Mouse (Mus musculus) A20 (cell line): ENCODE data around the gene Ift52.

Experiments
- DNase-seq: peaks from one replicate; pipeline ENCODE4 v3.0.0-alpha.2; 2011; ENCODE audit warnings: low read depth, low spot score

Ift52 gene

GRCm38 (mm10) chr2:163016916-163017743 is at the start of gene Ift52:
Gene Ift52 (plus strand): TSS chr2:163017354.
- DNase-seq = peak; percentile 96

- DNase-seq = peak; percentile 45
Observed at GRCm38 (mm10) chr2:162968357-162968756, 48.8 kb upstream of the Ift52 start.

GRCm38 (mm10) chr2:162969101-162969500 is 48.1 kb upstream of the Ift52 start:
- DNase-seq = no peak

- DNase-seq = no peak
Observed at GRCm38 (mm10) chr2:162970896-162971295, 46.3 kb upstream of the Ift52 start.

- DNase-seq = no peak
Observed at GRCm38 (mm10) chr2:162972752-162973151, 44.4 kb upstream of the Ift52 start.

- DNase-seq = no peak
Observed at GRCm38 (mm10) chr2:162973206-162973605, 43.9 kb upstream of the Ift52 start.

GRCm38 (mm10) chr2:162973637-162974036 is 43.5 kb upstream of the Ift52 start:
- DNase-seq = no peak

GRCm38 (mm10) chr2:162975157-162975775 is 41.9 kb upstream of the Ift52 start:
- DNase-seq = no peak

- peak; percentile 34 for DNase-seq
Observed at GRCm38 (mm10) chr2:162976001-162976400, 41.2 kb upstream of the Ift52 start.

GRCm38 (mm10) chr2:162984381-162984780 is 32.8 kb upstream of the Ift52 start:
- no peak for DNase-seq

GRCm38 (mm10) chr2:162985923-162986322 is 31.2 kb upstream of the Ift52 start:
- DNase-seq = no peak

- no peak for DNase-seq
Observed at GRCm38 (mm10) chr2:162986764-162987163, 30.4 kb upstream of the Ift52 start.

- DNase-seq = no peak
Observed at GRCm38 (mm10) chr2:162987218-162987617, 29.9 kb upstream of the Ift52 start, which contains the start of gene Sgk2. Gene Sgk2 (plus strand): TSS chr2:162987330.

- DNase-seq = peak; percentile 58
Observed at GRCm38 (mm10) chr2:162988235-162988634, 28.9 kb upstream of the Ift52 start.

- DNase-seq = no peak
Observed at GRCm38 (mm10) chr2:162991394-162992083, 25.6 kb upstream of the Ift52 start.

GRCm38 (mm10) chr2:162992084-162992437 is 25.1 kb upstream of the Ift52 start:
- DNase-seq = no peak

GRCm38 (mm10) chr2:162993881-162994616 is 23.1 kb upstream of the Ift52 start:
- DNase-seq = no peak

GRCm38 (mm10) chr2:162998528-162999230 is 18.5 kb upstream of the Ift52 start:
- peak; percentile 55 for DNase-seq

GRCm38 (mm10) chr2:162999744-163000143 is 17.4 kb upstream of the Ift52 start:
- DNase-seq = peak; percentile 57

- no peak for DNase-seq
Observed at GRCm38 (mm10) chr2:163001071-163001470, 16.1 kb upstream of the Ift52 start.

- DNase-seq = no peak
Observed at GRCm38 (mm10) chr2:163007299-163007698, 9.9 kb upstream of the Ift52 start.
